Mouse (Mus musculus) spleen, adult 2 months (tissue): ENCODE results near the gene Plcb4.

Experiments used
- CTCF ChIP-seq: fragments of 200-500 bp; IDR thresholded peaks from 2 replicates; pipeline ENCODE4 v1.5.1; 2011; ENCODE audit warnings: mild to moderate bottlenecking, inconsistent platforms; ENCODE audit not compliant: insufficient read depth, insufficient read length, insufficient replicate concordance; ENCODE audit errors: extremely low read depth
- POLR2A ChIP-seq: fragments of 200-500 bp; IDR thresholded peaks from 2 replicates; pipeline ENCODE4 v1.6.1; 2011; ENCODE audit warnings: low read depth, low read length, inconsistent platforms

DNA sequence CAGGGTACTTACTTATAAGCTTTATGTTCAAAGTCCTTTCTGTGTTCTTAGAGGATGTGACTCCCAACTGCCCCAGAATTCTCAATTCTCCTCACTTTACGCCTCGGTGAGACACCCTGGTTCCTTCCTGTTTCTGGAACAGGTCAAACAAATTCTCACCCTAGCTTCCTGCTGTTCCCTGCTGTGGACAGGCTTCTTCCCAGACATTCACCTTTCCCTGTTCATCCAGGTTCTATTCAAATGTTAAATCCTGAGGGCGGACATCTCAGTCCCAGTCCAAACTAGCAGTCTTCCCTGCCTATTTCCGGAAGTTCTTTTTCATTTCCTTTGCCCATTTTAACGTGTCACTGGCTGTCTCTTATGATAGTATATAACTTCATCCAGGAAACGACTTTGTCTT, 2.2 kb upstream of the Plcb4 start:
- TF ChIP-seq POLR2A (no peak), CTCF (no peak)
